8 mouse cellular contexts compared by ENCODE assay signal in genomic region chr12:98900881-98901801, GRCm38 (mm10). TPM values are rescaled to one million over a fixed set of nuclear protein-coding genes. Genes with fewer than 3 reads are reported as not detected.
DNase-seq lines count a peak whose midpoint lies in the region; ATAC-seq and TF ChIP-seq lines count a peak whose summit lies in the region.

Gene Eml5 (minus strand): TSS chr12:98901484.

- peak within 1 kb of the TSS; percentile 82 for H3K27ac ChIP-seq in gastrocnemius, adult 2 months
- peak within 1 kb of the TSS; percentile 81 for H3K27ac ChIP-seq in hindbrain, postnatal 0 days

- 2% methylated on average over 70 of the region's 101 CpGs for WGBS in hindbrain, postnatal 0 days

- no peaks in the 10 kb centered on the region for H3K9me3 ChIP-seq in hindbrain, postnatal 0 days (ENCODE audit: low read length)
- peaks cover 2% of the 10 kb centered on the region; the same call in 1 of the 2 replicates for H3K9me3 ChIP-seq in megakaryocyte, embryonic 14.5 days

- H3K27me3 ChIP-seq in hindbrain, postnatal 0 days (ENCODE audit: insufficient read depth, low read length), result no peaks in the 10 kb centered on the region
- H3K27me3 ChIP-seq in megakaryocyte, embryonic 14.5 days (replicated peaks), result peaks cover 32% of the 10 kb centered on the region

- peaks cover 6% of the 10 kb centered on the region; the same call in 1 of the 2 replicates for H3K4me1 ChIP-seq in hindbrain, postnatal 0 days (ENCODE audit: insufficient read depth, low read length)
- peaks cover 10% of the 10 kb centered on the region for H3K4me1 ChIP-seq in megakaryocyte, embryonic 14.5 days

- H3K9ac ChIP-seq in hindbrain, postnatal 0 days (replicated peaks; ENCODE audit: low read length), result peak within 1 kb of the TSS; percentile 69

- H3K4me2 ChIP-seq in hindbrain, postnatal 0 days (ENCODE audit: low read depth, low read length), result peak within 1 kb of the TSS; percentile 74

- intact Hi-C loops in gastrocnemius, adult 2 months (cut with DNase I), result no loop called here

- DNase-seq in cerebellum, postnatal 4 days (ENCODE audit: low spot score in 2 of 2), result peak; percentile 61 to 87
- peak; percentile 89 for DNase-seq in gastrocnemius, adult 2 months
- peak; percentile 94 for DNase-seq in hindbrain, postnatal 0 days (ENCODE audit: low spot score)
- DNase-seq in left cerebral cortex, adult 9 months (ENCODE audit: low spot score in 2 of 2), result peak; percentile 47 to 75
- peak; percentile 87 to 90 for DNase-seq in right cerebral cortex, postnatal 10 days (ENCODE audit: low spot score in 2 of 2)
- peak; percentile 74 for DNase-seq in urinary bladder, postnatal 25 days (ENCODE audit: low spot score)

- peak; percentile 18; the same call in 1 of the 2 replicates for TF ChIP-seq CTCF in gastrocnemius, adult 2 months (IDR thresholded peaks at IDR 0.05)
- no peak for TF ChIP-seq CTCF in hindbrain, postnatal 0 days (IDR thresholded peaks at IDR 0.05; ENCODE audit: low read depth)

- peak; percentile 72 for ATAC-seq in activated CD4-positive, CD25-positive, alpha-beta regulatory T cell, adult 4 months
- ATAC-seq in hindbrain, postnatal 0 days, result peak; percentile 97

- H3K4me3 ChIP-seq in gastrocnemius, adult 2 months, result peak within 1 kb of the TSS; percentile 87
- H3K4me3 ChIP-seq in hindbrain, postnatal 0 days (ENCODE audit: low read length), result peak within 1 kb of the TSS; percentile 75
- peak within 1 kb of the TSS; percentile 94 for H3K4me3 ChIP-seq in megakaryocyte, embryonic 14.5 days (replicated peaks)

- no peaks in the 10 kb centered on the region for H3K36me3 ChIP-seq in hindbrain, postnatal 0 days (ENCODE audit: insufficient read depth, low read length)
- H3K36me3 ChIP-seq in megakaryocyte, embryonic 14.5 days (replicated peaks; ENCODE audit: low read length), result no peaks in the 10 kb centered on the region

RNA-seq across cellular contexts. Expression of gene Eml5, which starts in this region (rescaled TPM):
- polyA plus RNA-seq in activated CD4-positive, CD25-positive, alpha-beta regulatory T cell, adult 4 months (2017; shearing (Covaris generic)), result 10 to 100 TPM in 1 of 2 experiments, 1 to 10 TPM in 1; 9.7 to 12.1 TPM
- total RNA-seq in gastrocnemius, adult 2 months (2021), result 1 to 10 TPM; 2.0 to 2.2 TPM
- 18.7 and 23.4 TPM in 2 replicates for total RNA-seq in hindbrain, postnatal 0 days (2014; rRNA removed)
- 12.4 and 13.2 TPM in 2 replicates for polyA plus RNA-seq in hindbrain, postnatal 0 days (2015; fragmentation: Nextera tagmentation; extraction: Ambion mirVana)
- polyA plus RNA-seq in megakaryocyte, embryonic 14.5 days (2012; ENCODE audit: insufficient read depth, low replicate concordance), result 0.09 TPM in 1 of 2 replicates, not detected in the other

Comparison
In these comparisons a context has a peak if more than half of its experiments do, and no peak if none do; other contexts are left out.
1. Peak in every context shown above with its lines: DNase-seq, ATAC-seq, H3K4me3 ChIP-seq and H3K27ac ChIP-seq.